Mouse (Mus musculus): ENCODE data around the gene Mal. TPM values are rescaled to one million over a fixed set of nuclear protein-coding genes. Genes with fewer than 3 reads are reported as not detected.

Mal gene
- polyA plus RNA-seq, 1 experiment from 2014 or later: 0.77 TPM

- under 1% methylated on average over 24 of the region's 24 CpGs for WGBS
- Histone ChIP-seq H3K9me3 (ENCODE audit: control insufficient read depth, low read length) (no peaks in the 10 kb centered on the region), H3K9ac (ENCODE audit: low read length) (peak overlapping the region; percentile 74), H3K27ac (ENCODE audit: low read depth, low read length) (no peak overlapping the region), H3K4me2 (peak overlapping the region; percentile 84), H3K36me3 (ENCODE audit: control insufficient read depth, insufficient read depth, low read length) (no peaks in the 10 kb centered on the region), H3K27me3 (ENCODE audit: control insufficient read depth, insufficient read depth, low read length) (no peaks in the 10 kb centered on the region), H3K4me3 (ENCODE audit: low read depth, low read length) (peak overlapping the region; percentile 60), H3K4me1 (ENCODE audit: control insufficient read depth, insufficient read depth, low read length) (peaks cover 20% of the 10 kb centered on the region)
- DNase-seq (ENCODE audit: low spot score, missing footprints) (peak; percentile 98), ATAC-seq (ENCODE audit: low FRiP score) (peak; percentile 85)
Observed at GRCm38 (mm10) chr2:127584436-127584858, 72.0 kb downstream of the Mal start.

Other genes starting within 250 kb of the Mal start
- gene Gpat2, start 231.5 kb downstream of the Mal start, polyA plus RNA-seq (2014; fragmentation: Nextera tagmentation; extraction: Ambion mirVana): 0.16 and 0.37 TPM in 2 replicates
- gene Fahd2a, start 212.1 kb downstream of the Mal start, polyA plus RNA-seq (2014; fragmentation: Nextera tagmentation; extraction: Ambion mirVana): 26.6 and 28.9 TPM in 2 replicates
- 3.9 and 4.4 TPM in 2 replicates for gene Kcnip3, start 134.6 kb downstream of the Mal start, polyA plus RNA-seq (2014; fragmentation: Nextera tagmentation; extraction: Ambion mirVana)
- gene Prom2, start 115.2 kb downstream of the Mal start, polyA plus RNA-seq (2014; fragmentation: Nextera tagmentation; extraction: Ambion mirVana): 0.32 TPM in 1 of 2 replicates, not detected in the other
- gene Zfp661, start 69.6 kb downstream of the Mal start, polyA plus RNA-seq (2014; fragmentation: Nextera tagmentation; extraction: Ambion mirVana): 8.9 and 9.2 TPM in 2 replicates
- 159 and 170 TPM in 2 replicates for gene Mrps5, start 69.5 kb downstream of the Mal start, polyA plus RNA-seq (2014; fragmentation: Nextera tagmentation; extraction: Ambion mirVana)
- gene Mall, start 73.2 kb upstream of the Mal start, polyA plus RNA-seq (2014; fragmentation: Nextera tagmentation; extraction: Ambion mirVana): 0.61 and 0.77 TPM in 2 replicates
- gene Nphp1, start 132.2 kb upstream of the Mal start, polyA plus RNA-seq (2014; fragmentation: Nextera tagmentation; extraction: Ambion mirVana): 35.5 and 36.5 TPM in 2 replicates
- gene Mtln, start 135.8 kb upstream of the Mal start, polyA plus RNA-seq (2014; fragmentation: Nextera tagmentation; extraction: Ambion mirVana): 30.1 and 30.8 TPM in 2 replicates
- gene Bub1, start 175.2 kb upstream of the Mal start, polyA plus RNA-seq (2014; fragmentation: Nextera tagmentation; extraction: Ambion mirVana): 33.7 and 37.5 TPM in 2 replicates
- 0.18 TPM in 1 of 2 replicates, not detected in the other for gene Acoxl, start 182.2 kb upstream of the Mal start, polyA plus RNA-seq (2014; fragmentation: Nextera tagmentation; extraction: Ambion mirVana)